Mouse (Mus musculus) hindbrain, embryonic 14.5 days (tissue): Measurements from ENCODE around the gene Olfr482. TPM values are rescaled to one million over a fixed set of nuclear protein-coding genes. Genes with fewer than 3 reads are reported as not detected.

ENCODE experiments used
- polyA plus RNA-seq: library from polyadenylated mRNA; unstranded; fragments of >200 nt; fragmentation: Nextera tagmentation; extraction: Ambion mirVana; gene quantifications from 2 replicates; pipeline ENCODE4 v1.2.1, GENCODE M21; 2014

Olfr482 gene
- polyA plus RNA-seq, 1 experiment from 2014 or later, result not detected

Other genes with a start within 250 kb of the Olfr482 start
- not detected in 2 replicates for gene Olfr472, start 199.7 kb downstream of the Olfr482 start, polyA plus RNA-seq
- gene Olfr473, start 167.1 kb downstream of the Olfr482 start, polyA plus RNA-seq, result not detected in 2 replicates
- gene Olfr474, start 142.9 kb downstream of the Olfr482 start, polyA plus RNA-seq, result not detected in 2 replicates
- gene Olfr476, start 132.8 kb downstream of the Olfr482 start, polyA plus RNA-seq, result not detected in 2 replicates
- not detected in 2 replicates for gene Olfr477, start 110.9 kb downstream of the Olfr482 start, polyA plus RNA-seq
- gene Olfr478, start 63.6 kb downstream of the Olfr482 start, polyA plus RNA-seq, result not detected in 2 replicates
- not detected in 2 replicates for gene Olfr479, start 46.9 kb downstream of the Olfr482 start, polyA plus RNA-seq
- gene Olfr480, start 30.2 kb downstream of the Olfr482 start, polyA plus RNA-seq, result not detected in 2 replicates
- gene Olfr481, start 17.7 kb downstream of the Olfr482 start, polyA plus RNA-seq, result not detected in 2 replicates
- not detected in 2 replicates for gene Olfr483, start 3.3 kb upstream of the Olfr482 start, polyA plus RNA-seq
- not detected in 2 replicates for gene Olfr484, start 29.9 kb upstream of the Olfr482 start, polyA plus RNA-seq
- not detected in 2 replicates for gene Olfr485, start 62.3 kb upstream of the Olfr482 start, polyA plus RNA-seq
- gene Olfr486, start 75.2 kb upstream of the Olfr482 start, polyA plus RNA-seq, result not detected in 2 replicates
- not detected in 2 replicates for gene Olfr487, start 117.0 kb upstream of the Olfr482 start, polyA plus RNA-seq
- gene Olfr488, start 160.8 kb upstream of the Olfr482 start, polyA plus RNA-seq, result not detected in 2 replicates
- not detected in 2 replicates for gene Olfr490, start 191.3 kb upstream of the Olfr482 start, polyA plus RNA-seq
- gene Olfr491, start 215.9 kb upstream of the Olfr482 start, polyA plus RNA-seq, result not detected in 2 replicates
- not detected in 2 replicates for gene Olfr492, start 226.1 kb upstream of the Olfr482 start, polyA plus RNA-seq
- gene Olfr493, start 249.4 kb upstream of the Olfr482 start, polyA plus RNA-seq, result not detected in 2 replicates